Mouse (Mus musculus) forebrain, embryonic 14.5 days (tissue): ENCODE results near the gene Pacsin3. TPM values are rescaled to one million over a fixed set of nuclear protein-coding genes. Genes with fewer than 3 reads are reported as not detected.
A peak's percentile ranks its signal among the peaks of the same experiment; 100 is the strongest.

Source experiments
- ATAC-seq: fragments of 200-750 bp; cut with Nextera tagmentation; 2 replicates; pipeline ENCODE4 v1.8.0; 2017; ENCODE audit warnings: mild to moderate bottlenecking, moderate library complexity
- DNase-seq: peaks from one replicate; pipeline ENCODE4 v3.0.0-alpha.2; 2015; ENCODE audit warnings: low spot score
- H3K27ac ChIP-seq: fragments of 300-500 bp; sonication (generic); 2 replicates; pipeline ENCODE4 v1.5.1; 2014; ENCODE audit warnings: low read depth, mild to moderate bottlenecking, control low read depth, low read length, moderate library complexity
- H3K27me3 ChIP-seq: fragments of 300-500 bp; sonication (generic); replicated peaks from 2 replicates; pipeline ENCODE4 v1.6.1; 2014; ENCODE audit warnings: low read length, control low read depth, mixed read lengths; ENCODE audit not compliant: control insufficient read depth, insufficient read depth
- H3K36me3 ChIP-seq: fragments of 300-500 bp; sonication (generic); 2 replicates; pipeline ENCODE4 v1.6.1; 2014; ENCODE audit warnings: low read length, control low read depth; ENCODE audit not compliant: control insufficient read depth, insufficient read depth
- H3K4me1 ChIP-seq: fragments of 300-500 bp; sonication (generic); 2 replicates; pipeline ENCODE4 v1.6.1; 2014; ENCODE audit warnings: antibody characterized with exemption, low read length, control low read depth; ENCODE audit not compliant: control insufficient read depth, insufficient read depth
- H3K4me2 ChIP-seq: fragments of 300-500 bp; sonication (generic); 2 replicates; pipeline ENCODE4 v1.6.1; 2014; ENCODE audit warnings: mild to moderate bottlenecking, control low read depth, low read length
- H3K4me3 ChIP-seq: fragments of 300-500 bp; sonication (generic); 2 replicates; pipeline ENCODE4 v1.5.1; 2014; ENCODE audit warnings: low read depth, low read length, control low read depth
- H3K9ac ChIP-seq: fragments of 300-500 bp; sonication (generic); 2 replicates; pipeline ENCODE4 v1.6.1; 2014; ENCODE audit warnings: mild to moderate bottlenecking, low read length, control low read depth, moderate library complexity
- H3K9me3 ChIP-seq: fragments of 300-500 bp; sonication (generic); replicated peaks from 2 replicates; pipeline ENCODE4 v1.6.1; 2016; ENCODE audit warnings: low read length, control low read depth, mixed read lengths; ENCODE audit not compliant: control insufficient read depth
- WGBS: fragments of 180-500 bp; shearing (Covaris S2); extraction: QIAGEN DNeasy Blood & Tissue Kit; methylation state at CpG from one replicate; pipeline ENCODE4 v1.1.7; 2014; 5-methylcytosine and 5-hydroxymethylcytosine counted together
- polyA plus RNA-seq: library from polyadenylated mRNA; unstranded; fragments of >200 nt; fragmentation: Nextera tagmentation; extraction: Ambion mirVana; gene quantifications from 2 replicates; pipeline ENCODE4 v1.2.1, GENCODE M21; 2014

Gene Pacsin3
- polyA plus RNA-seq, 1 experiment from 2014 or later: 16.9 TPM

- ATAC-seq (peak; percentile 64), DNase-seq (peak; percentile 89)
- H3K36me3 ChIP-seq: peaks cover 16% of the 10 kb centered on the region
- H3K9ac ChIP-seq: no peak overlapping the region
- WGBS: 10% methylated on average over 7 of the region's 7 CpGs
- no peak overlapping the region for H3K27ac ChIP-seq
- peaks cover 5% of the 10 kb centered on the region for H3K4me1 ChIP-seq
- no peak overlapping the region for H3K4me2 ChIP-seq
- no peaks in the 10 kb centered on the region for H3K27me3 ChIP-seq
- no peak overlapping the region for H3K4me3 ChIP-seq
- H3K9me3 ChIP-seq: no peaks in the 10 kb centered on the region
These were observed 30.2 kb downstream of the Pacsin3 start for GRCm38 (mm10) chr2:91285885-91286505.

DNA sequence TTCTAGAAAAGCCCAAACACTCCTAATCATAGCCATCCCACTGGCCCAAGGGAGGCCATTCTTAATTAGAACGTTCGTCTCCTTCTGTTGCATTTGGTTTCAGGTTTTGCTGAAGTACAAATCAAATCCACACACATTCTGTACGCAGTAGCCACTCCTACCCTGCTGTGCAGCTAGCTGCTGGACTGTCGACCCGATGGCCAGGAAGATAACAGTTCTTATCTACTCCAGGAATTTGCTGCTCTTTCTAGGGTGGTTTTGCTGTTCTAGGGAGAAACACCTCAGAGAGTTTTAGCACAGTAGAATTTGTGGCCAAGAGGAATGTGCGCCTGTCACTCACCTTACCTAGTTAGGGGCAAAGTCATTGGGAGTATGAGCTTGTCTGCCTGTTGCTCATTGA, 31.8 kb downstream of the Pacsin3 start:
- ATAC-seq (no peak), DNase-seq (no peak)
- Histone ChIP-seq H3K4me1 (peaks cover 11% of the 10 kb centered on the region), H3K27ac (no peak overlapping the region), H3K36me3 (peaks cover 2% of the 10 kb centered on the region; the same call in 1 of the 2 replicates), H3K4me3 (no peak overlapping the region), H3K4me2 (no peak overlapping the region), H3K9me3 (no peaks in the 10 kb centered on the region), H3K9ac (no peak overlapping the region), H3K27me3 (no peaks in the 10 kb centered on the region)
- WGBS: 88% methylated on average over 6 of the region's 6 CpGs

DNA sequence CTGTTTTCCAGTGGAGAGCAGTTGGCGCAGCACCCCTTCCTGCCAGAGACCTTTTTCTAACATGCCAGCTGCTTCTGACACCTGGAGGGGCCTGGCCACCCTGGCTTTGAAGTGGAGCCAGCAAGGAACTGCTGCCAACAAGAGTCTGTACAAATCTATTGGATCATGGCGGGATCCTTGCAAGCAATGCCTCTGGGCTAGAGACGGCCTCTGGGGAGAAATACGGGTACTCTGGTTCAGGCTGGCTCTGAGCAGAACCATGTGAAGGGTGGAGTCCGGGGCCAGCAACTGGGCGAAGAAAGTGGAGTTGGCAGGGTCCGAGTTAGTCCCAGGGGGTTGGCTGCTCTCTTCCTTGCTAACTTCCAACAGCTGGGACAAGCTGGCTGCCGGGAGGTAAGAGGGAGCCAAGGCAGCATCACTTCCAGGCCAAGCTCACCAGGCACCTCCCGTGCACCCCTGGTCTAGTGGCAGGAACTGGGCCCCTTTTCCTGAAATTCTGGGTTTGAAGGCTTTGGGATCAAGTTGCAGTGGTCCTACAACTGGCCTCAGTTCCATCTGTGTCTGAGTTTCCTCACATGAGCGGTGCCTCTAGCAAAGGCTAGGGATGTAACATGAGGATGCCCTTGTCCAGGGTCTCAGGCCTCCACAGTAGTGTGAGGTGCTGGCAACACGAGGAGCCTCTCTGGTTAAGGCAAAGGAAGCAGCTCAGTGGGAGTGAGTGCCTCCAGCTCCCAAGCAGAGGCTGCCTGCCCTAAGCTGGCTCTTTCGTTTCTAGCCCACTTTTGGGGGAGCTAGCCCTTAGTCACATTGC, 35.6 kb downstream of the Pacsin3 start:
- Histone ChIP-seq H3K27ac (peak overlapping the region; percentile 50; the same call in 1 of the 2 replicates), H3K27me3 (no peaks in the 10 kb centered on the region), H3K36me3 (no peaks in the 10 kb centered on the region; the same call in 1 of the 2 replicates), H3K4me1 (peaks cover 8% of the 10 kb centered on the region), H3K4me2 (no peak overlapping the region), H3K9me3 (no peaks in the 10 kb centered on the region), H3K9ac (no peak overlapping the region), H3K4me3 (no peak overlapping the region)
- peak; percentile 61 for ATAC-seq
- WGBS: 51% methylated on average over 12 of the region's 12 CpGs
- peak; percentile 67 for DNase-seq

DNA sequence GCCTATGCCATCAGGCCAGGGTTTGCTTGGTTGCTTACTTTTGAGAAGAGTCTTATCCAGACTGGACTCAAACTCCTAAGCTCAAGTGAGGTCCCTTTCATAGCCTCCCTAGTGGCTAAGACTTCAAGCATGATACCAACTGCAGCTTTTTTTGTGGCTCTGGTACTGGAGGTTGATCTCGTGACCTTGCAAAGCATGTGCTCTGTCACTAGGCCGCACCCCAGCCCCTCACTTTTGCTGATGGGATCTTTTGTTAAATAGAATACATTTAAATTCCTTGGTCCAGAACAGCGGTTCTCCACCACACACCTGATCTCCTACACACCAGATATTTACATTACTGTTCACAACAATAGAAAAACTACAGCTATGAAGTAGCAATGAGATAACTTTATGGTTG, 38.5 kb downstream of the Pacsin3 start:
- WGBS: 98% methylated on average over 3 of the region's 3 CpGs
- H3K4me1 ChIP-seq: peaks cover 8% of the 10 kb centered on the region
- ATAC-seq (no peak), DNase-seq (no peak)
- no peak overlapping the region for H3K4me2 ChIP-seq
- H3K9ac ChIP-seq: no peak overlapping the region
- no peak overlapping the region for H3K4me3 ChIP-seq
- H3K27me3 ChIP-seq: no peaks in the 10 kb centered on the region
- no peaks in the 10 kb centered on the region for H3K9me3 ChIP-seq
- no peak overlapping the region for H3K27ac ChIP-seq
- H3K36me3 ChIP-seq: no peaks in the 10 kb centered on the region; the same call in 1 of the 2 replicates

- Histone ChIP-seq H3K9me3 (no peaks in the 10 kb centered on the region), H3K27ac (no peak overlapping the region), H3K36me3 (no peaks in the 10 kb centered on the region; the same call in 1 of the 2 replicates), H3K27me3 (no peaks in the 10 kb centered on the region), H3K4me1 (peaks cover 7% of the 10 kb centered on the region), H3K4me2 (no peak overlapping the region), H3K4me3 (no peak overlapping the region), H3K9ac (no peak overlapping the region)
- WGBS: 89% methylated on average over 5 of the region's 5 CpGs
- DNase-seq (no peak), ATAC-seq (no peak)
These were observed 40.1 kb downstream of the Pacsin3 start for GRCm38 (mm10) chr2:91295895-91296294.

- Histone ChIP-seq H3K4me1 (no peaks in the 10 kb centered on the region), H3K9ac (no peak overlapping the region), H3K27me3 (no peaks in the 10 kb centered on the region), H3K27ac (no peak overlapping the region), H3K9me3 (no peaks in the 10 kb centered on the region), H3K4me3 (no peak overlapping the region), H3K4me2 (no peak overlapping the region), H3K36me3 (no peaks in the 10 kb centered on the region; the same call in 1 of the 2 replicates)
- ATAC-seq (no peak), DNase-seq (no peak)
- WGBS: 68% methylated on average over 3 of the region's 3 CpGs
These were observed 43.4 kb downstream of the Pacsin3 start for GRCm38 (mm10) chr2:91299156-91299555.

GRCm38 (mm10) chr2:91300784-91301183, 45.0 kb downstream of the Pacsin3 start:
- WGBS: 95% methylated on average over 2 of the region's 2 CpGs
- Histone ChIP-seq H3K9me3 (no peaks in the 10 kb centered on the region), H3K4me1 (no peaks in the 10 kb centered on the region), H3K9ac (no peak overlapping the region), H3K4me2 (no peak overlapping the region), H3K27ac (no peak overlapping the region), H3K36me3 (no peaks in the 10 kb centered on the region), H3K4me3 (no peak overlapping the region), H3K27me3 (no peaks in the 10 kb centered on the region)
- DNase-seq (no peak), ATAC-seq (no peak)

- DNase-seq (no peak), ATAC-seq (no peak)
- Histone ChIP-seq H3K4me2 (no peak overlapping the region), H3K27me3 (no peaks in the 10 kb centered on the region), H3K36me3 (no peaks in the 10 kb centered on the region), H3K4me1 (no peaks in the 10 kb centered on the region), H3K9me3 (no peaks in the 10 kb centered on the region), H3K27ac (no peak overlapping the region), H3K4me3 (no peak overlapping the region), H3K9ac (no peak overlapping the region)
- 88% methylated on average over 2 of the region's 2 CpGs for WGBS
These were observed 46.1 kb downstream of the Pacsin3 start for GRCm38 (mm10) chr2:91301836-91302235.

GRCm38 (mm10) chr2:91302845-91303244, 47.1 kb downstream of the Pacsin3 start:
- Histone ChIP-seq H3K4me3 (no peak overlapping the region), H3K36me3 (no peaks in the 10 kb centered on the region), H3K4me2 (no peak overlapping the region), H3K9me3 (no peaks in the 10 kb centered on the region), H3K27me3 (no peaks in the 10 kb centered on the region), H3K9ac (no peak overlapping the region), H3K27ac (no peak overlapping the region), H3K4me1 (no peaks in the 10 kb centered on the region)
- ATAC-seq (no peak), DNase-seq (no peak)
- WGBS: 85% methylated on average over 3 of the region's 3 CpGs
